Mouse (Mus musculus): Measurements from ENCODE around the gene Tcfl5. TPM values are rescaled to one million over a fixed set of nuclear protein-coding genes. Genes with fewer than 3 reads are reported as not detected.

Tcfl5 gene
- polyA plus RNA-seq, 1 experiment from 2014 or later = not detected

GRCm38 (mm10) chr2:180657394-180658013, 15.0 kb upstream of the Tcfl5 start:
- peaks cover 10% of the 10 kb centered on the region; the same call in 1 of the 2 replicates for H3K4me1 ChIP-seq (replicated peaks)
- H3K4me3 ChIP-seq (replicated peaks) = no peak overlapping the region
- H3K27me3 ChIP-seq = no peaks in the 10 kb centered on the region
- H3K4me2 ChIP-seq = no peak overlapping the region
- ATAC-seq (ENCODE audit: low read depth) = peak; percentile 58
- H3K36me3 ChIP-seq = peaks cover 22% of the 10 kb centered on the region
- no peaks in the 10 kb centered on the region for H3K9me3 ChIP-seq (replicated peaks)
- no peak overlapping the region for H3K9ac ChIP-seq
- H3K27ac ChIP-seq = no peak overlapping the region
- DNase-seq = peak; percentile 34
- WGBS (ENCODE audit: insufficient replicate concordance) = 72% methylated on average over 4 of the region's 4 CpGs

- no peaks in the 10 kb centered on the region; the same call in 1 of the 2 replicates for H3K36me3 ChIP-seq
- ATAC-seq (ENCODE audit: low read depth) = no peak
These were observed 12.6 kb upstream of the Tcfl5 start for GRCm38 (mm10) chr2:180655150-180655549.

GRCm38 (mm10) chr2:180654666-180655065, 12.2 kb upstream of the Tcfl5 start:
- no peaks in the 10 kb centered on the region for H3K9me3 ChIP-seq (replicated peaks)
- DNase-seq (no peak), ATAC-seq (ENCODE audit: low read depth) (no peak)
- H3K9ac ChIP-seq = no peak overlapping the region
- no peaks in the 10 kb centered on the region for H3K36me3 ChIP-seq
- 70% methylated on average over 7 of the region's 7 CpGs for WGBS (ENCODE audit: insufficient replicate concordance)
- H3K4me3 ChIP-seq (replicated peaks) = no peak overlapping the region
- no peaks in the 10 kb centered on the region for H3K27me3 ChIP-seq
- H3K4me1 ChIP-seq (replicated peaks) = peaks cover 5% of the 10 kb centered on the region; the same call in 1 of the 2 replicates
- no peak overlapping the region for H3K4me2 ChIP-seq
- no peak overlapping the region for H3K27ac ChIP-seq

More at GRCm38 (mm10) chr2:180655150-180655549, 12.6 kb upstream of the Tcfl5 start:
- Histone ChIP-seq H3K4me2 (no peak overlapping the region), H3K4me1 (replicated peaks) (peaks cover 10% of the 10 kb centered on the region; the same call in 1 of the 2 replicates), H3K4me3 (replicated peaks) (no peak overlapping the region), H3K27ac (no peak overlapping the region), H3K9me3 (replicated peaks) (no peaks in the 10 kb centered on the region), H3K9ac (no peak overlapping the region), H3K27me3 (no peaks in the 10 kb centered on the region)
- WGBS (ENCODE audit: insufficient replicate concordance) = 58% methylated on average over 6 of the region's 6 CpGs
- DNase-seq = no peak

- DNase-seq (no peak), ATAC-seq (ENCODE audit: low read depth) (no peak)
- Histone ChIP-seq H3K4me2 (no peak overlapping the region), H3K4me3 (replicated peaks) (no peak overlapping the region), H3K36me3 (0 out of 2 replicates have a peak, but pooled peaks cover 3% of the 10 kb centered on the region), H3K9me3 (replicated peaks) (peaks cover 14% of the 10 kb centered on the region), H3K9ac (no peak overlapping the region), H3K4me1 (replicated peaks) (no peaks in the 10 kb centered on the region), H3K27ac (no peak overlapping the region), H3K27me3 (peaks cover 30% of the 10 kb centered on the region)
These were observed 4.3 kb upstream of the Tcfl5 start for GRCm38 (mm10) chr2:180646841-180647240.

GRCm38 (mm10) chr2:180643626-180644025, 1.1 kb upstream of the Tcfl5 start:
- peaks cover 14% of the 10 kb centered on the region for H3K9me3 ChIP-seq (replicated peaks)
- H3K4me1 ChIP-seq (replicated peaks) = no peaks in the 10 kb centered on the region
- DNase-seq (no peak), ATAC-seq (ENCODE audit: low read depth) (no peak)
- H3K27ac ChIP-seq = no peak overlapping the region
- H3K4me3 ChIP-seq (replicated peaks) = no peak overlapping the region
- H3K9ac ChIP-seq = no peak overlapping the region
- H3K36me3 ChIP-seq = 0 out of 2 replicates have a peak, but pooled peaks cover 3% of the 10 kb centered on the region
- no peak overlapping the region for H3K4me2 ChIP-seq
- peaks cover 57% of the 10 kb centered on the region for H3K27me3 ChIP-seq

GRCm38 (mm10) chr2:180641576-180642554, 643 bp downstream of the Tcfl5 start:
- WGBS (ENCODE audit: insufficient replicate concordance) = 4% methylated on average over 96 of the region's 112 CpGs
- no peaks in the 10 kb centered on the region for H3K4me1 ChIP-seq (replicated peaks)
- peak overlapping the region; percentile 48 for H3K4me2 ChIP-seq
- peaks cover 14% of the 10 kb centered on the region for H3K9me3 ChIP-seq (replicated peaks)
- peak overlapping the region; percentile 37 for H3K4me3 ChIP-seq (replicated peaks)
- no peak overlapping the region for H3K9ac ChIP-seq
- ATAC-seq (ENCODE audit: low read depth) (no peak), DNase-seq (no peak)
- peaks cover 63% of the 10 kb centered on the region for H3K27me3 ChIP-seq
- no peak overlapping the region for H3K27ac ChIP-seq
- H3K36me3 ChIP-seq = 0 out of 2 replicates have a peak, but pooled peaks cover 3% of the 10 kb centered on the region

GRCm38 (mm10) chr2:180611882-180612281, 30.6 kb downstream of the Tcfl5 start:
- Histone ChIP-seq H3K4me3 (replicated peaks) (no peak overlapping the region), H3K27ac (no peak overlapping the region), H3K36me3 (no peaks in the 10 kb centered on the region), H3K4me1 (replicated peaks) (no peaks in the 10 kb centered on the region), H3K4me2 (no peak overlapping the region), H3K9me3 (replicated peaks) (no peaks in the 10 kb centered on the region), H3K27me3 (no peaks in the 10 kb centered on the region), H3K9ac (no peak overlapping the region)
- DNase-seq = no peak
- WGBS (ENCODE audit: insufficient replicate concordance) = 63% methylated on average over 2 of the region's 2 CpGs
- no peak for ATAC-seq (ENCODE audit: low read depth)

- H3K4me3 ChIP-seq (replicated peaks) = no peak overlapping the region
- H3K9ac ChIP-seq = no peak overlapping the region
- ATAC-seq (ENCODE audit: low read depth) (peak; percentile 81), DNase-seq (no peak)
- H3K36me3 ChIP-seq = no peaks in the 10 kb centered on the region
- 42% methylated on average over 4 of the region's 4 CpGs for WGBS (ENCODE audit: insufficient replicate concordance)
- no peaks in the 10 kb centered on the region for H3K9me3 ChIP-seq (replicated peaks)
- H3K27me3 ChIP-seq = no peaks in the 10 kb centered on the region
- no peak overlapping the region for H3K4me2 ChIP-seq
- H3K4me1 ChIP-seq (replicated peaks) = no peaks in the 10 kb centered on the region
- peak overlapping the region; percentile 51; the same call in 1 of the 2 replicates for H3K27ac ChIP-seq
These were observed 32.2 kb downstream of the Tcfl5 start for GRCm38 (mm10) chr2:180610283-180610682.

- Histone ChIP-seq H3K27me3 (peaks cover 10% of the 10 kb centered on the region), H3K9ac (no peak overlapping the region), H3K36me3 (no peaks in the 10 kb centered on the region), H3K4me2 (no peak overlapping the region), H3K4me1 (replicated peaks) (no peaks in the 10 kb centered on the region), H3K9me3 (replicated peaks) (no peaks in the 10 kb centered on the region), H3K4me3 (replicated peaks) (no peak overlapping the region), H3K27ac (no peak overlapping the region)
- DNase-seq (no peak), ATAC-seq (ENCODE audit: low read depth) (no peak)
- WGBS (ENCODE audit: insufficient replicate concordance) = 38% methylated on average over 6 of the region's 6 CpGs
These were observed 37.7 kb downstream of the Tcfl5 start for GRCm38 (mm10) chr2:180604781-180605180.

- Histone ChIP-seq H3K27ac (no peak overlapping the region), H3K9me3 (replicated peaks) (no peaks in the 10 kb centered on the region), H3K4me2 (no peak overlapping the region), H3K9ac (no peak overlapping the region), H3K4me3 (replicated peaks) (no peak overlapping the region), H3K4me1 (replicated peaks) (no peaks in the 10 kb centered on the region), H3K27me3 (peaks cover 46% of the 10 kb centered on the region), H3K36me3 (peaks cover 4% of the 10 kb centered on the region)
- DNase-seq (no peak), ATAC-seq (ENCODE audit: low read depth) (no peak)
- 24% methylated on average over 9 of the region's 9 CpGs for WGBS (ENCODE audit: insufficient replicate concordance)
These were observed 41.9 kb downstream of the Tcfl5 start for GRCm38 (mm10) chr2:180600569-180601021.

GRCm38 (mm10) chr2:180598157-180598705, 44.3 kb downstream of the Tcfl5 start:
- Histone ChIP-seq H3K4me1 (replicated peaks) (no peaks in the 10 kb centered on the region), H3K4me2 (peak overlapping the region; percentile 21), H3K27ac (no peak overlapping the region), H3K4me3 (replicated peaks) (no peak overlapping the region), H3K27me3 (peaks cover 46% of the 10 kb centered on the region), H3K9ac (no peak overlapping the region), H3K9me3 (replicated peaks) (no peaks in the 10 kb centered on the region), H3K36me3 (peaks cover 27% of the 10 kb centered on the region)
- no peak for DNase-seq
- WGBS (ENCODE audit: insufficient replicate concordance) = 6% methylated on average over 40 of the region's 41 CpGs
- ATAC-seq (ENCODE audit: low read depth) = no peak
